Mouse (Mus musculus) midbrain, embryonic 12.5 days (tissue): ENCODE data around the gene Ttll1. TPM values are rescaled to one million over a fixed set of nuclear protein-coding genes. Genes with fewer than 3 reads are reported as not detected.
A peak's percentile ranks its signal among the peaks of the same experiment; 100 is the strongest.

ENCODE experiments used
- ATAC-seq: fragments of 200-750 bp; cut with Nextera tagmentation; 2 replicates; pipeline ENCODE4 v1.8.0; 2017; ENCODE audit warnings: low read depth, moderate TSS enrichment, moderate library complexity; ENCODE audit not compliant: low FRiP score
- H3K27ac ChIP-seq: fragments of 300-500 bp; sonication (generic); replicated peaks from 2 replicates; pipeline ENCODE4 v1.5.1; 2016; ENCODE audit warnings: mild to moderate bottlenecking
- H3K27me3 ChIP-seq: fragments of 300-500 bp; sonication (generic); 2 replicates; pipeline ENCODE4 v1.6.1; 2016; ENCODE audit warnings: mild to moderate bottlenecking
- H3K36me3 ChIP-seq: fragments of 300-500 bp; sonication (generic); 2 replicates; pipeline ENCODE4 v1.6.1; 2016
- H3K4me1 ChIP-seq: fragments of 300-500 bp; sonication (generic); 2 replicates; pipeline ENCODE4 v1.6.1; 2016
- H3K4me2 ChIP-seq: fragments of 300-500 bp; sonication (generic); replicated peaks from 2 replicates; pipeline ENCODE4 v1.6.1; 2016; ENCODE audit warnings: mild to moderate bottlenecking, moderate library complexity
- H3K4me3 ChIP-seq: fragments of 300-500 bp; sonication (generic); 2 replicates; pipeline ENCODE4 v1.5.1; 2016; ENCODE audit warnings: mild to moderate bottlenecking
- H3K9ac ChIP-seq: fragments of 300-500 bp; sonication (generic); replicated peaks from 2 replicates; pipeline ENCODE4 v1.6.1; 2016; ENCODE audit warnings: mild to moderate bottlenecking, moderate library complexity
- H3K9me3 ChIP-seq: fragments of 300-500 bp; sonication (generic); 2 replicates; pipeline ENCODE4 v1.6.1; 2016; ENCODE audit warnings: mild to moderate bottlenecking
- WGBS: fragments of 180-500 bp; shearing (Covaris S2); methylation state at CpG from one replicate; pipeline ENCODE4 v1.1.7; 2016; 5-methylcytosine and 5-hydroxymethylcytosine counted together
- polyA plus RNA-seq: library from polyadenylated mRNA; unstranded; fragments of >200 nt; fragmentation: Nextera tagmentation; extraction: Ambion mirVana; gene quantifications from 2 replicates; pipeline ENCODE4 v1.2.1, GENCODE M21; 2016

Ttll1 gene
- polyA plus RNA-seq, 1 experiment from 2014 or later, result 63.2 TPM

GRCm38 (mm10) chr15:83532606-83533005, 21.9 kb upstream of the Ttll1 start:
- ATAC-seq, result no peak
- no peaks in the 10 kb centered on the region for H3K9me3 ChIP-seq
- H3K27me3 ChIP-seq, result peaks cover 30% of the 10 kb centered on the region
- no peak overlapping the region for H3K4me2 ChIP-seq
- 75% methylated on average over 7 of the region's 7 CpGs for WGBS
- H3K9ac ChIP-seq, result no peak overlapping the region
- H3K36me3 ChIP-seq, result no peaks in the 10 kb centered on the region
- H3K4me3 ChIP-seq, result no peak overlapping the region
- no peaks in the 10 kb centered on the region for H3K4me1 ChIP-seq
- H3K27ac ChIP-seq, result no peak overlapping the region

GRCm38 (mm10) chr15:83531961-83532469, 21.3 kb upstream of the Ttll1 start:
- Histone ChIP-seq H3K27ac (no peak overlapping the region), H3K4me2 (no peak overlapping the region), H3K36me3 (no peaks in the 10 kb centered on the region), H3K4me3 (no peak overlapping the region), H3K9me3 (no peaks in the 10 kb centered on the region), H3K4me1 (peaks cover 5% of the 10 kb centered on the region), H3K9ac (no peak overlapping the region), H3K27me3 (peaks cover 36% of the 10 kb centered on the region)
- 84% methylated on average over 5 of the region's 5 CpGs for WGBS
- no peak for ATAC-seq

- Histone ChIP-seq H3K4me1 (peaks cover 16% of the 10 kb centered on the region), H3K27me3 (peaks cover 49% of the 10 kb centered on the region), H3K4me2 (no peak overlapping the region), H3K9ac (no peak overlapping the region), H3K9me3 (no peaks in the 10 kb centered on the region), H3K36me3 (no peaks in the 10 kb centered on the region), H3K27ac (no peak overlapping the region), H3K4me3 (no peak overlapping the region)
- 84% methylated on average over 6 of the region's 6 CpGs for WGBS
- no peak for ATAC-seq
These were observed 20.0 kb upstream of the Ttll1 start for GRCm38 (mm10) chr15:83530688-83531087.

- peaks cover 16% of the 10 kb centered on the region for H3K4me1 ChIP-seq
- WGBS, result 87% methylated on average over 9 of the region's 9 CpGs
These were observed 19.5 kb upstream of the Ttll1 start for GRCm38 (mm10) chr15:83530233-83530632.

GRCm38 (mm10) chr15:83529765-83530164, 19.1 kb upstream of the Ttll1 start:
- peaks cover 16% of the 10 kb centered on the region for H3K4me1 ChIP-seq
- no peaks in the 10 kb centered on the region for H3K9me3 ChIP-seq
- no peaks in the 10 kb centered on the region for H3K36me3 ChIP-seq
- no peak overlapping the region for H3K9ac ChIP-seq
- no peak overlapping the region for H3K27ac ChIP-seq
- 87% methylated on average over 5 of the region's 5 CpGs for WGBS
- peaks cover 59% of the 10 kb centered on the region for H3K27me3 ChIP-seq
- no peak for ATAC-seq
- no peak overlapping the region for H3K4me2 ChIP-seq
- H3K4me3 ChIP-seq, result no peak overlapping the region

More at GRCm38 (mm10) chr15:83530233-83530632, 19.5 kb upstream of the Ttll1 start:
- no peak for ATAC-seq
- H3K36me3 ChIP-seq, result no peaks in the 10 kb centered on the region
- peaks cover 54% of the 10 kb centered on the region for H3K27me3 ChIP-seq
- H3K9ac ChIP-seq, result no peak overlapping the region
- H3K27ac ChIP-seq, result no peak overlapping the region
- H3K4me2 ChIP-seq, result no peak overlapping the region
- H3K4me3 ChIP-seq, result no peak overlapping the region
- no peaks in the 10 kb centered on the region for H3K9me3 ChIP-seq

GRCm38 (mm10) chr15:83528892-83529291, 18.2 kb upstream of the Ttll1 start:
- peaks cover 16% of the 10 kb centered on the region for H3K4me1 ChIP-seq
- no peak overlapping the region for H3K4me2 ChIP-seq
- H3K27me3 ChIP-seq, result peaks cover 67% of the 10 kb centered on the region
- 75% methylated on average over 4 of the region's 4 CpGs for WGBS
- no peaks in the 10 kb centered on the region for H3K9me3 ChIP-seq
- no peak overlapping the region for H3K27ac ChIP-seq
- ATAC-seq, result no peak
- no peak overlapping the region for H3K9ac ChIP-seq
- no peak overlapping the region for H3K4me3 ChIP-seq
- no peaks in the 10 kb centered on the region for H3K36me3 ChIP-seq

- H3K9ac ChIP-seq, result no peak overlapping the region
- H3K27ac ChIP-seq, result no peak overlapping the region
- no peak for ATAC-seq
- H3K4me2 ChIP-seq, result peak overlapping the region; percentile 95; the same call in 1 of the 2 replicates
- H3K4me3 ChIP-seq, result no peak overlapping the region
- no peaks in the 10 kb centered on the region for H3K9me3 ChIP-seq
- H3K27me3 ChIP-seq, result peaks cover 68% of the 10 kb centered on the region
- H3K36me3 ChIP-seq, result no peaks in the 10 kb centered on the region
- peaks cover 23% of the 10 kb centered on the region for H3K4me1 ChIP-seq
- WGBS, result 77% methylated on average over 2 of the region's 2 CpGs
These were observed 17.1 kb upstream of the Ttll1 start for GRCm38 (mm10) chr15:83527747-83528146.

- under 1% methylated on average over 26 of the region's 26 CpGs for WGBS
- ATAC-seq, result no peak
- Histone ChIP-seq H3K9ac (peak overlapping the region; percentile 55), H3K4me3 (peak overlapping the region; percentile 56), H3K4me2 (peak overlapping the region; percentile 95), H3K4me1 (peaks cover 23% of the 10 kb centered on the region), H3K27me3 (peaks cover 68% of the 10 kb centered on the region), H3K36me3 (no peaks in the 10 kb centered on the region), H3K9me3 (no peaks in the 10 kb centered on the region), H3K27ac (no peak overlapping the region)
These were observed 16.4 kb upstream of the Ttll1 start for GRCm38 (mm10) chr15:83527092-83527437.

- Histone ChIP-seq H3K27ac (no peak within 1 kb of the TSS), H3K9ac (peak within 1 kb of the TSS; percentile 55), H3K36me3 (no peaks in the 10 kb centered on the region), H3K4me3 (peak within 1 kb of the TSS; percentile 56), H3K4me2 (peak within 1 kb of the TSS; percentile 95), H3K9me3 (no peaks in the 10 kb centered on the region), H3K27me3 (peaks cover 68% of the 10 kb centered on the region), H3K4me1 (peaks cover 23% of the 10 kb centered on the region)
- ATAC-seq, result peak; percentile 69
- WGBS, result under 1% methylated on average over 44 of the region's 45 CpGs
These were observed 15.9 kb upstream of the Ttll1 start, which contains the start of gene Bik for GRCm38 (mm10) chr15:83526424-83527091. TSS of gene Bik (plus strand) at chr15:83526862.

GRCm38 (mm10) chr15:83524333-83524729, 13.6 kb upstream of the Ttll1 start:
- WGBS, result 87% methylated on average over 3 of the region's 3 CpGs
- no peaks in the 10 kb centered on the region for H3K36me3 ChIP-seq
- H3K27ac ChIP-seq, result no peak overlapping the region
- no peaks in the 10 kb centered on the region for H3K9me3 ChIP-seq
- ATAC-seq, result no peak
- no peak overlapping the region for H3K4me3 ChIP-seq
- H3K9ac ChIP-seq, result no peak overlapping the region
- H3K27me3 ChIP-seq, result peaks cover 55% of the 10 kb centered on the region
- H3K4me1 ChIP-seq, result peaks cover 23% of the 10 kb centered on the region
- H3K4me2 ChIP-seq, result no peak overlapping the region

- H3K27me3 ChIP-seq, result peaks cover 50% of the 10 kb centered on the region
- no peak overlapping the region for H3K4me2 ChIP-seq
- no peak overlapping the region for H3K9ac ChIP-seq
- H3K27ac ChIP-seq, result 0 out of 2 replicates have a peak overlapping the region, but pooled peaks have one; percentile 52
- no peaks in the 10 kb centered on the region for H3K9me3 ChIP-seq
- ATAC-seq, result no peak
- WGBS, result 58% methylated on average over 14 of the region's 14 CpGs
- no peak overlapping the region for H3K4me3 ChIP-seq
- H3K4me1 ChIP-seq, result peaks cover 23% of the 10 kb centered on the region
- no peaks in the 10 kb centered on the region for H3K36me3 ChIP-seq
These were observed 13.1 kb upstream of the Ttll1 start for GRCm38 (mm10) chr15:83523638-83524332.

- Histone ChIP-seq H3K27ac (peak overlapping the region; percentile 52; the same call in 1 of the 2 replicates), H3K27me3 (peaks cover 44% of the 10 kb centered on the region)
These were observed 12.5 kb upstream of the Ttll1 start for GRCm38 (mm10) chr15:83523196-83523595.

More at GRCm38 (mm10) chr15:83523196-83523595, 12.5 kb upstream of the Ttll1 start:
- Histone ChIP-seq H3K4me1 (peaks cover 23% of the 10 kb centered on the region), H3K4me2 (no peak overlapping the region), H3K9me3 (no peaks in the 10 kb centered on the region), H3K4me3 (no peak overlapping the region), H3K9ac (0 out of 2 replicates have a peak overlapping the region, but pooled peaks have one; percentile 29), H3K36me3 (no peaks in the 10 kb centered on the region)
- no peak for ATAC-seq
- WGBS, result 31% methylated on average over 7 of the region's 7 CpGs
